Mouse (Mus musculus) Patski (cell line): ENCODE results near the gene Speer4f2. TPM values are rescaled to one million over a fixed set of nuclear protein-coding genes. Genes with fewer than 3 reads are reported as not detected.
A peak's percentile ranks its signal among the peaks of the same experiment; 100 is the strongest.

Source experiments
- ATAC-seq: fragments of 100-300 bp; one replicate; pipeline ENCODE4 v1.8.0; 2021
- CTCF ChIA-PET: fragments of 350-600 bp; sonication (Branson Sonifier 250); formaldehyde crosslinking; loops from one replicate; lab custom pipeline; 2022; ENCODE audit warnings: inconsistent platforms; lab: Charles Lee
- POLR2A ChIA-PET: fragments of 350-600 bp; sonication (Branson Sonifier 250); formaldehyde crosslinking; loops from one replicate; lab custom pipeline; 2022; ENCODE audit warnings: antibody characterized with exemption, inconsistent platforms; lab: Charles Lee
- DNase-seq: peaks from one replicate; pipeline ENCODE4 v3.0.0-alpha.2; 2011; ENCODE audit warnings: low read depth, low spot score
- H3K27me3 ChIP-seq: fragments of 371-371 bp; one replicate; pipeline ENCODE4 v1.5.1; 2021
- CTCF ChIP-seq: fragments of 100-300 bp; IDR thresholded peaks from one replicate; pipeline ENCODE4 v1.5.1; 2021
- in situ Hi-C: fragments of 300-500 bp; cut with MboI; formaldehyde crosslinking; loops from 3 replicates; pipeline ENCODE4 v1.11.1; 2018; ENCODE audit warnings: low pct_unique_long_range_greater_than_20kb, mixed read lengths
- polyA plus RNA-seq: library from polyadenylated mRNA; unstranded; gene quantifications from one replicate; pipeline ENCODE4 v1.2.3, GENCODE M21; 2021

The Speer4f2 gene
- polyA plus RNA-seq, 1 experiment from 2014 or later = not detected

DNA sequence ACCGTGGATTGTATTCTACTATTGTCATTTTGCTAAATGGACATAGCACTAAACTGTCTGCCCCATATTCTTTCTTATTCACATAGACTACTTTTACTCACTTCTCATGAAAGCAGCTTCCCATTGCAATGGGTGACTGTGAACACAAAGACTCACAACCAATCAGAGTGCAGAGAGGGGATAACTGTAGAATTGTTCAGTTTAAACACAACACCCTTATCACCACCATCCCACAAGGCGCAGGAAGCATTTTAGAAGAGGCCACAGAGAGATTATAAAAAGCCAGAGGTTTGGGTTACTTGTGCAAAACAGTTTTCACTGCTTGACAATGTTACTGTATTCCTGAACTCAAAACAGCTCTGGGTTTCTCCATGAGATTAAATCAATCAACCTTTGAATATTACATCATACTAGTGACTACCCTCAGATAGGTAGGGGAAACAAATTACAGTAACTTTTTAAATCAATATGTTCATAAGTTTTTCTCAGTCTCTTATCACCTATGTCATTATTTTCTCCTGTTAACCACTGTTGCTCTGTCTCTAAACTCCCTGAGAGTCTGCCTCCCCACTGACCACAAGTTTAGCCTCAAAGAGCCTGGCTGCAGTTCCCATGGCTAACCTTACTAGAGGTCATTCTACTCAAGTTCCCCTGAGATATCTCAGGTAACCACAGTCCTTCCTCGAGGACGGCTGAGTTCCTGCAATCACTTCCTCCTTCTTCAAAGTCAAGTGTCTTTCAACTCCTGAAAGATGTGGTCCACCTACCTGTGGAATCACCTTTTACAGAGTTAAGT, 29.5 kb downstream of the Speer4f2 start:
- no peak for ATAC-seq
- TF ChIP-seq CTCF = no peak
- no peaks in the 10 kb centered on the region for H3K27me3 ChIP-seq
- DNase-seq = no peak
- ChIA-PET CTCF (interaction anchor here (1.2 kb wide), 1 partner anchor 10 kb away, joined by 3 read pairs; no protein-coding TSS in a partner anchor), POLR2A (no interaction called here)
- in situ Hi-C loops = loop anchor here (5.0 kb wide), 1 partner anchor 105 kb away; no protein-coding TSS in a partner anchor

DNA sequence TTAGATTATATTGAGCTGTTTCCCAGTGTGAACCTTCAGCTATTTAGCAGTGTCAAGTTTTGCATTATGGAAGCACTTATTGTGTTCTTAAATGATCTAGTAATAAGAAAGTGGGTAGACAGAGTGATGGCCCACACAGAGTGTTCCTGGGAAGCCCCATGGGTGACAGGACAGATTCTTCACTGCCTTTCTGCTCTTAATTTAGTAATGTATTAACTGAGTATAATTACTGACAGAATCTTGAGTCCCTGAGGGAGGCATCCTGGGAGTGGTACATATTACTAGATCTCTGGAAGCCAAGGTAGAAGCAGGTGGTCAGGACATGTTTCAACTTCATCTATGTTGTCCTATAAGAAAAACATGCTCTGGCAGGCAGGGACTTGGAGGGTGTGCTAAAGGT, 30.6 kb downstream of the Speer4f2 start:
- DNase-seq (peak; percentile 37), ATAC-seq (peak; percentile 27)
- TF ChIP-seq CTCF = no peak
- no peaks in the 10 kb centered on the region for H3K27me3 ChIP-seq
- in situ Hi-C loops = loop anchor here (5.0 kb wide), 1 partner anchor 106 kb away; no protein-coding TSS in a partner anchor
- ChIA-PET CTCF (no interaction called here), POLR2A (no interaction called here)

DNA sequence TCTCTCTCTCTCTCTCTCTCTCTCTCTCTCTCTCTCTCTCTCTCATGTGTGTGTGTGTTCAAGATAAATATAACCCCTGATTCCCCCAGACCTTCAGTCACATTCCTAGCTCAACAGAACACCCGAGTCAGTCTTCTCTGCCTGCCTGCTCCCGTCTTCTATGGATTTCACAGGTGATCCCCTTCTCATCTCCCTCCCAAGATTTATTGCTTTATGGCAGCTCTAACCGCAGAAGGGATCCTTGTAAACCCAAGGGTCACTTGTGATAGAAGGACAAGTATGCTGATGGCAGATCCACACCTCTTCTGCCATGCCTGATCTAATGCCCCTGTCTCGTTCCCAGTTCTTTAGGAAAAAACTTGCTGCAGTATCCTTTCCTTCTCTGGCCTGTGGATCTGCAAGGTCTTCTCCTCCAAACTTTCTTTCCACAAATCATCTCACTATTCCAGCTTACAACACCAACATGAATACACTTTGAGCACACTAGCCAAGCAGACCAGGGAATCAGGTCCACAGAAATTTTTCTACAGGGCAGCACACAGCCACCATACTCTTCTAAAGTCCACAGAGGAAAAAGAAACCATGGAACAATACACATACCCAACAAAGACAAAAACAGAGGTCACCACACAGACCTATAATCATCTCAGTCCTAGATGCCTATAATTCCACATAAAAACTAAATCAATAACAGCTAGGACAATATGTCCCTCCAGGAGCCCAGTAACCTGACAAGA, 36.1 kb downstream of the Speer4f2 start:
- POLR2A ChIA-PET = interaction anchor here (0.5 kb wide), 1 partner anchor 385 kb away, joined by 3 read pairs; no protein-coding TSS in a partner anchor
- TF ChIP-seq CTCF = no peak
- DNase-seq (no peak), ATAC-seq (no peak)
- no peaks in the 10 kb centered on the region for H3K27me3 ChIP-seq
- in situ Hi-C loops = no loop called here
- CTCF ChIA-PET = no interaction called here

DNA sequence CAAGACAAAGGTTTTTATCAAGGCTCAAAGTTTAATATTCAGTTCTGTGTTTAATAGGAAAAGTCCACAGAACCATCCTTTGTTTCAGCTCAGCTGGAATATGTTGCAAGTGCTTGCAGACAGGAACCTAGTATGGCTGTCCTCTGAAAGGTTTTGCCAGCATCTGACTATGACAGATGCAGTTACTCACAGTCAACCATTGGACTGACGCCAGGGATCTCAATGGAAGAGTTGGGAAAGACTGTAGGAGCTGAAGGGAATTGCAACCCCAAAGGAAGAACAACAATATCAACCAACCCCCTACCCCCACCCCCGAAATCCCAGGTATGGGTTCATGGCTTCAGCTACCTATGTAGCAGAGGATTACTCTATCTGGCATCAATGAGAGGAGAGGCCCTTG, 44.2 kb downstream of the Speer4f2 start:
- ChIA-PET CTCF (interaction anchor here (1.1 to 1.6 kb wide), 3 partner anchors 16 to 142 kb away, joined by 3 to 4 read pairs (median 3); no protein-coding TSS in a partner anchor), POLR2A (no interaction called here)
- DNase-seq (no peak), ATAC-seq (no peak)
- no peak for TF ChIP-seq CTCF
- in situ Hi-C loops = loop anchor here (10.0 kb wide), 1 partner anchor 348 kb away; no protein-coding TSS in a partner anchor
- no peaks in the 10 kb centered on the region for H3K27me3 ChIP-seq

DNA sequence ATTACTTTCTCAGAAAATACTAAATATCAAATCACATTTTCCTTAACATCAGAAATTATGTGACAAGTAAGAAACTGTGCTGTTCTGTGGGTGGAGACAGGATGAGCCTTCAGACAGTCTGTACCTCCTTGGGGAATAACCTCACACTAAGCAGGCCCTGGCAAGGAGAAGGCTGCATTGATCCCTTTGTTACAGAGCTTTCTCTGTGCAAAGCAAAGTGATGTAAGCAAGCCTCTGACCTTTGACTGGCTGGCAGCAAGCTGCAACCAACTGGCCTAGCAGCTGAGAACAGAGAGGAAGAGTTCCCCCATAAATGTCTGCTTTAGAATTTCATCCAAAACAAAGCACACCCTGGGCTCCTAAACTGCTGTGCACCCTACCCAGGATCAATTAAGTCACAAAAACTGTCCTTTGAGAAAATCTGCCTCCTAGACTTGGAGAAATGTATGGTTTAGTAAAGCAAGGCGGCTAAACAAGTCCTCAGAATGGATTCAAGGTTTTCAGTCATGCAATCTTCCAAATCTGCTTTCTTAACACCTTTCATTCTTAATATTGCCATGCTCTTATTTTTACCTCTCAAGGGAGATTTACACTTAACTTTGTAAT, 46.3 kb downstream of the Speer4f2 start:
- ATAC-seq (no peak), DNase-seq (no peak)
- POLR2A ChIA-PET = no interaction called here
- H3K27me3 ChIP-seq = no peaks in the 10 kb centered on the region
- CTCF ChIA-PET = no interaction called here
- TF ChIP-seq CTCF = no peak
- in situ Hi-C loops = loop anchor here (10.0 kb wide), 1 partner anchor 345 kb away; no protein-coding TSS in a partner anchor

DNA sequence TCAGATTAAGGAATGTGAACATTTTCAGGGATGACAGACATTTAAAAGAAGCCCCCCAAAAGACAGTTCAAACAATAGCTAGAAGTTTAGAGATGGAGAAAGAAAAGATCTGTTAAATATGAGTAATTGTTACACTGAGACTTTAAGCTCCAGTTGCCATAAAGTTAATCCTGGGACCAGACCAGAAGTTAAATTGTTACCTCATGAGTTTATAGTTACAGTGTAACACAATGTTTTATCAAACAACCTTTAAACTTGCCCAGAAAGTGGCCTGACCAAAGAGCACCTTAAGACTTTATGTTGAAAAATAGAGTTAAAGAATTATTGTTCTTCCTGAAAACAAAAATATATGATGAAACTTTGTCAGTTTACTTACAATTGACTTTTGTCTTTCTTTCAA, 46.9 kb downstream of the Speer4f2 start:
- ChIA-PET POLR2A (no interaction called here), CTCF (no interaction called here)
- TF ChIP-seq CTCF = no peak
- no peak for ATAC-seq
- no peaks in the 10 kb centered on the region for H3K27me3 ChIP-seq
- DNase-seq = no peak
- in situ Hi-C loops = loop anchor here (10.0 kb wide), 1 partner anchor 345 kb away; no protein-coding TSS in a partner anchor

DNA sequence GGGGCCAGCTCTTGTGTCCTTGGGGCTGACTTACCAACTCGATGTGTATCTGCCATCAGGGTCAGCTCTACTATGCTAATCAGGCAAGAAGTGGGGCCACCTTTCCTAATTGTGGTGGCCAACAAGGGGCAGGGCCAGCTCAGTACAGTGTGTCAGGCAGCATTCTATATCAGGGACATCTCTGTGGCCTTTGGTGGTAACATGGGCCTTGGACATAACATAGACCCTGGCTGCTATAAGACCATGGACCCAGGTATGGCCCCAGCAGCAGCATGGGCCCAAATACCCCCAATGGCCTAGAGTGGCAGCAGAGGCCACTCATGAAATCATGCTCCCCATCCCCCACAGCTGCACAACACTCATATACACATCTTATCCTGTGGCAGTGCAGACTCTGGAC, 49.2 kb downstream of the Speer4f2 start:
- ChIA-PET POLR2A (no interaction called here), CTCF (interaction anchor here (1.3 kb wide), 1 partner anchor 12 kb away, joined by 5 read pairs; no protein-coding TSS in a partner anchor)
- DNase-seq = no peak
- H3K27me3 ChIP-seq = no peaks in the 10 kb centered on the region
- no peak for TF ChIP-seq CTCF
- in situ Hi-C loops = no loop called here
- no peak for ATAC-seq

DNA sequence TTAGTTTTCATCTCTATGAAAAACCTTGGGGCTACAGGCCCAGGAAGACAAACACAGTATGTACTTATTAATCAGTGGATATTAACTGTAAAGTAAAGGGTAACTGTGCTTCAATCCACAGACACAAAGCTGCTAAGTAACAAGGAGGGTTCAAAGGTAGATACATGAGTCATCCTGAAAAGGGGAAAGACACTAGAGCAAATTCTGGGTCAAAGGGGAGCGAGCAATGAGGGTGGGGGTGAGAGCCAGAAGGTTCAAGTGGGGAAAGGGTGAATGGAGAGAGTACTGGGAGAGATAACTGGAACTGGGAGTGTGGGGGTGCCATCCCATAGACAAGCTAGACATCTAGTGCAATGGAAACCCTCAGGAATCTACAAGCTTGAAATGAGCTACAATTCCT, 54.0 kb downstream of the Speer4f2 start:
- TF ChIP-seq CTCF = no peak
- in situ Hi-C loops = no loop called here
- POLR2A ChIA-PET = no interaction called here
- no peak for ATAC-seq
- no peaks in the 10 kb centered on the region for H3K27me3 ChIP-seq
- DNase-seq = no peak
- CTCF ChIA-PET = interaction anchor here (0.9 to 1.5 kb wide), 3 partner anchors 10 to 60 kb away, joined by 3 to 4 read pairs (median 3); no protein-coding TSS in a partner anchor

Other genes starting within 250 kb of the Speer4f2 start
- not detected for gene Speer4f1, start 102.9 kb downstream of the Speer4f2 start, polyA plus RNA-seq
- gene Sema3c, start 201.1 kb downstream of the Speer4f2 start, polyA plus RNA-seq = 36.4 TPM